Mouse (Mus musculus) erythroblast, embryonic 14.5 days (primary cell): ENCODE measurements at regions not wholly inside any gene's neighbourhood (a gene's known extent, or its start where the extent isn't known, plus 50 kb on each side); places are given as distances from the start of the nearest gene placed in this dataset.

Source experiments
- GATA1 ChIP-seq: IDR thresholded peaks from 2 replicates; pipeline ENCODE4 v1.6.1; 2012; ENCODE audit warnings: low read length, inconsistent platforms, mixed read lengths
- TAL1 ChIP-seq: IDR thresholded peaks from 3 replicates; pipeline ENCODE4 v1.6.1; 2012; ENCODE audit warnings: low read length, inconsistent platforms, mixed read lengths

- TF ChIP-seq GATA1, result no peak
- no peak for TF ChIP-seq TAL1
These were observed 156.4 kb downstream of the Cand1 start for GRCm38 (mm10) chr10:119083431-119083830.
